Mouse (Mus musculus) ZHBTc4 (cell line): Measurements from ENCODE around the gene Pappa2.

Experiments used
- DNase-seq: peaks from one replicate; pipeline ENCODE4 v3.0.0-alpha.2; 2011; ENCODE audit warnings: low read depth, low spot score

Gene Pappa2

DNA sequence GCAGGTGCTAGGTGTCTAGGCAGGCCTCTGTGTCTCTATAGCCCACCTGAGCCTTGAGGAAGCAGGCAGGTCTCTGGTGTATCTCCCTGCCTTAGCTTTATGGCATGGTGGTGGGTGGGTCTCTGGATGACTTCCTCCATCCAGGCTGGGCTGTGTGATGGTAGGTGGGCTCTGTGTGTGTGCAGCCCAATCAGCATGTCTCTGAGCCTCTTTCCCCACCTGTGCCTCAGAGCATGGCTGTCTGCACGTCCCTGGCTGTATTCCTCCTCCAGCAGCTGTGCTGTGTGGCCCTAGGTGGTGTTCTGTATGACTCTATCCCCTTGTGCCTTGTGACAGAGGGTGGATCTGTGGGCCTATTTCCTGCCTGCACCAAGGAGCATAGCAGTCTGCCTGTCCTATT lies at the start of gene Pappa2:
Gene Pappa2 (minus strand): TSS at position 101 of the 400 bp plus-strand sequence.
- no peak for DNase-seq

DNA sequence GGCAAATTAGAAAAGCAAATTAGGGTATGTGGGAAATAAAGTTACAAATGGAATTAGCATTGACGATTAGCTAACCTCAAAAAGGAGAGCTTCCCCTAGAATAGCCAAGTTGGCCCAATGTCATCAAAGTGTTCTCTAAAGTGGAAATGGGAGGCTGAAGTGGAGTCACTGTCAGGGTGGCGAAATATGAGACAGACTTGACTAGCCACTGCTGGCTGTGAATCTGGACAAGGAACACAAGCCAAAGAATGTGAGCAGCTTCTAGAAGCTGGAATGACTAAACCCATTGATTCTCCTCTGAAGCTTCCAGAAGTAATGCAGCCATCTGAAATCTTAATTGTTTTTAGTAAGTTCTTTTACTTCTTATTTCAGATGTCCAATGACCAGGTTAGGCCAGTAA lies 48.8 kb upstream of the Pappa2 start:
- DNase-seq = no peak

DNA sequence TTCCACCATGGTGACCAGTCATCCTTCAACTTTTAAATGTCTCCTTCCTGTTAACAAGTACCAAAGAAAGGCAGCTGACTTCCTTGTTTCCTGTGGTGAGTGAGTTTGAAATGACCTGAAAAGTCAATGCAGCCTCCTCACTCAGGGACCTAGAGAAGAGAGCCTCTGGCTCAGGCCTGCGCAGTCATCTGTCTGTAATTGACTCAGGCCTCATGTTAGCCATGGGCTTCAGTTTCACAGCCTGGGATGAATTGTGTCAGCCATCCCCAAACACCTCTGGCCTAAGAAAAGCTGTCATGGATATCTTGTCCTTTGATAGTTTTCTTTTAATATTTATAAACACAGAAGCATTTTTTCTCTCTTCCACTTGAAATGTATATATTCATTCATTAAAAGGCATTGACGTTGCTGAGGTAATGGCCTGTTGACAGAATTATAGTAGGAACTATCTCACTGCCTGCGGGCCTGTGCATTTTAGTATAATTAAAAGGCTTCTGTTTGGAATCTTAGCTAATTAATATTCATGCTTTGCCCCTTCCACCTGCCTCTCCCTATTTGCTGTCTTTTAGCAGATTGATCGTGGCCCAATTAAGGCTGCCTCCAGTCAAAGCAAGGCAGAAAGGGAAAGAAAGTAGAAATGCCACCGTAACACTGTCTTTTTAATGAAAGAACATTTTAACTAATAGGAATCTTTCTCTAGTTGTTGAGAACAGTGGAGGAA lies 34.8 kb upstream of the Pappa2 start:
- DNase-seq = no peak

DNA sequence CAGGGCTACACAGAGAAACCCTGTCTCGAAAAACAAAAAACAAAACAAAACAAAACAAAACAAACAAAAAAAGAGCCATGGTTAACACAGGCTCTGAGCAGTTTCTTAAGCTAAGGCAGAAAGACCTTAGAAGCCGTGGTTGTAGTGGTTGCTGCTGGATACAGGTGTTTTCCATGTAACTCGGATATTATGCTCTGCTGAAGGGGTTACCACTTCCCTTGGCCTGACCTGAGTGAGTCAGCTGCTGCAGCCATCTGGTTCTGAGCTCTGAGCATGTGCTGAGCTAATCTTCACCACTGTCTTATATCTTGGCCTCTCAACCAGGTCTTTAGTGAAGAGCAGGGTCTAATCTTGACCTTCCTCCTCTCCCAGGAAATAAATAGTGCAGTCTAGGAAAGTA lies 6.8 kb upstream of the Pappa2 start:
- DNase-seq = no peak

DNA sequence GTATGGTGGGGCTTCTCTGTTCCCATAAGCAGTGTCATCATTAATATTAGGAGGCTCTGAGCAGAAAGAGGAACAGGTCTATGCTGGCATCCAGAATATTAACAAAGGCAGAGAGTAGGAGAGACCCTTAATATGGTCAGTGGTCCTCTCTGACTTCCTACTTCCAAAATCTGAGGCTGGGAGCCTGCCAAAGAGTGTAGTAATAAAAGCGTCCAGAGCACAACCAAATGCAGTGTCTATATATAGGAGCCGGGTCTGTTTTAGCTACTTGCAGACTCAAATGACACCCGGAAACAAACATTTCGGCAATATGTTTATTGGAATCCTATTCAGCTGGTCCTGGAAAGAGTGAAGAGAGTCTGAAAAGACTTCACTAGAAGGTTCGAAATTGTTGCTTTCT lies 17.9 kb downstream of the Pappa2 start:
- DNase-seq = no peak

DNA sequence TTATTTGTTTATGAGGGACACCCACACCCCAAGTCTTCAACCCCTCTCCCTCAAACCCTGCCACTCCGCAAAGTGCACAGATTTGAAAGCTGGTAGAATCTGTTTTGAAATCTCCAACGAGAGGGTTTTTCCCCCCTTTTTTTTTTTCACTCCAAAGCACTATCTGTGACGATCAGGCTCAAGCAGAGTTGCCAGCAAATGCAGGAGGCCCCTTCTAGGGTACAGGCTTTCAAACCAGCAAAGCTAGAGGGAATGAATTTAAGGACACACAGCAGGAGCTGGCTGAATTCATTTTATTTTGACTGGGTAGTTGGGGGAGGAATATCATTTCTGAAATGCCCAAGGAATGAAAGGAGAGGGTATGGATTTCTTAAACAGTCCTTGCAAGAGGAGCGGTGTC lies 19.3 kb downstream of the Pappa2 start:
- DNase-seq = no peak

DNA sequence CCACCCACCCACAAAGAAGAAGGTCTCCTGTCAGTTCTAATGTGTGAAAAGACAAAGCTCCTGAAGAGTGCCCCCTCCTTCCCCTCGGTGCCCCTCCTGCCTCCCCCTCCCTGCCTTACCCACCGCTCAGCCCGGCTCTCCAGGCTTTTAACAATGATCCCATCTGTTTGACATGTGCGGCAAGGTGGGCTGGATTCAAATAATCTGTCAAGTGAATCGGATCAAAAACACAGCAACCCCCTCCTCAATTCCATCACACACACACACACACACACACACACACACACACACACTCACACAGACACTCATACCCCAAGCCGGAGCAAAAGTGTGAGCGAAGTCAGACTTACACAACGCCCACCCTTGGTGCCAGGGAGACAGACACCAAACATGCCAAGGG lies 19.7 kb downstream of the Pappa2 start:
- no peak for DNase-seq

DNA sequence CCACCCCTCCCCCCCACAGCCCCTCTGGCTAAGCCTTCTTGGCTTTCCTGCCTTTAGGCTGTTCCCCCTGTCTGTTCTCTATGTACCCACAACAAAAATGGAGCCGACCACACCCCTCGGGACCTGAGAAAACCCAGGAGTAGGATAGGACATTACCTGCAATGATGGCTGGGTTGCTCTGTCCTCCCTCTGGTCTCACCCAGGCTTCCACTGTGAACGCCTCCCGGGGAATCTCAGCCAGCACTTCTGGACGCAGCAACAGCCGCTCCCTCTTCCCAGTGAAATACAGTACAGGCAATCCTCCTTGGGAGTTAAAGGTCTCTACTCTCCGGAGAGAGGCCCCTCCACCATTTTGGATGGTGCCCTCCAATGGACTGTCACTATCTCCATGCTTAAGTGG lies 23.9 kb downstream of the Pappa2 start:
- no peak for DNase-seq

DNA sequence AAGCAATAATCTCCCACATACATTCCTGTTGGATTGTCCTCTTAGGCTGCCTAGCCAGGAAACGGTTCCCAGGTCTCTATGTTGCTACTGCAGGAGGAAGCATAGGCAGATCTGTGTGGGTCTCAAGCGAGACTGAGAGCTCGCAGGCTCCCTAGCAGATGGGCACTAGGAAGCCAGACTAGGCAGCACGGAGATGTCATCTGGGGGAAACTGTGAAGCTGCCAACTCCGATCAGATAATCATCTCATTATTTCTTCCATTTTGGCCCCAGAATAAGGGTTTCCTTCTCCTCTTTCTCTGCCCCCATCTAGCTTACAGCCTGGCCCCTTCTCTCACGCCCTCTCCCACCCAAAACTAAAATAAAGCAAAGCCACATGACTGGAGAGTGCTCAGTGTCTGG lies 25.5 kb downstream of the Pappa2 start:
- DNase-seq = no peak

DNA sequence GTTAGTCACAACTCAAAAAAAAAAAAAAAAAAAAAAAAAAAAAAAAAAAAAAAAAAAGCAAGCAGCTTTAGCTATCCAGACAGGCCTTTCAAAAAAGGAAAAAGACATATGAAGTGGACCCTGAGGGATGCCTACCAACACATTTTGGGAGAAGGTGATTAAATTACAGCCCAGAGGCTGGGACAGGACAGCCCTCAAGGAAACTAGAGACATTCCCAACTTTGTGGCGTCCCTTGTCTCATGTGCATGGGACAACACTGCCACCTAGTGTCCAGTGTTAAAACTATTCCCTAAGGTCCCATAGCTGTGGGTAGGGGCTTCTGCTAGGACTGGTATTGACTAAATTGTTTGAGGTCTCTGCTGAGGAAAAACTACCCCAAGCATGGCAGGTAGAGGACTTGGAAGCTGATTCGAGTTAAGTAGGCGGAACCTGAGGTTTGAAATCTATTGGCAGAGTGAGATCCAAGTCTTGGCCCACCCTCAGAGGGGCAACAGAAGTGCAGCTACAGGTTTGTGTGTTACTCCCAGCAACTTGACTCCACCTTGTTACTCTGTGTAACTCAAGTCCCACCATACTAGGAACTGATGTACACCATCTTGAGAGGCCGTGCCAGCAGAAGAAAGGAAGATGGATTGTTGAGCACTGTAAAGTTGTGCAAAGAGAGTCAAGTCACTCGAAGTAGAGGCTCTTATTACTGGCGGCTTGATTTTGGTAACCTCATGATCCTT lies 26.6 kb downstream of the Pappa2 start:
- peak; percentile 77 for DNase-seq

DNA sequence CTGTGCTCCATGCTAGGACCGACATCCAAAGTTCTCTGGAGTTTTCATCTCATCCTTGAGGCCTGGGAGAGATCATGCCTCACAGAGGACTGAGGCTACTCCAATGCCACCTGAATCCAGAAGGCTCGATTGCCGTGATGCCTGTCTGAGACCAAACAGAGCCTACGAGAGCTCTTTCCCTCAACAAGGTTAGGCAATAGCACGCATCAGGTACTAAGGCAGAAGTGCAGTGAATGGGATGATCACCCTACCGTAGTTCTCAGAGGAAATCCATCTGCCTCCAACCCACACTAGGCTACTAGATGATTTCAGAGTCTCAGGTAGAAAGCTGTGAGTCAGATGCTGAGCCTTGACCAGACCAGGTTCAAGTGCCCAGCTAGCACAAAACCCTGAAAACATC lies 31.2 kb downstream of the Pappa2 start:
- no peak for DNase-seq

DNA sequence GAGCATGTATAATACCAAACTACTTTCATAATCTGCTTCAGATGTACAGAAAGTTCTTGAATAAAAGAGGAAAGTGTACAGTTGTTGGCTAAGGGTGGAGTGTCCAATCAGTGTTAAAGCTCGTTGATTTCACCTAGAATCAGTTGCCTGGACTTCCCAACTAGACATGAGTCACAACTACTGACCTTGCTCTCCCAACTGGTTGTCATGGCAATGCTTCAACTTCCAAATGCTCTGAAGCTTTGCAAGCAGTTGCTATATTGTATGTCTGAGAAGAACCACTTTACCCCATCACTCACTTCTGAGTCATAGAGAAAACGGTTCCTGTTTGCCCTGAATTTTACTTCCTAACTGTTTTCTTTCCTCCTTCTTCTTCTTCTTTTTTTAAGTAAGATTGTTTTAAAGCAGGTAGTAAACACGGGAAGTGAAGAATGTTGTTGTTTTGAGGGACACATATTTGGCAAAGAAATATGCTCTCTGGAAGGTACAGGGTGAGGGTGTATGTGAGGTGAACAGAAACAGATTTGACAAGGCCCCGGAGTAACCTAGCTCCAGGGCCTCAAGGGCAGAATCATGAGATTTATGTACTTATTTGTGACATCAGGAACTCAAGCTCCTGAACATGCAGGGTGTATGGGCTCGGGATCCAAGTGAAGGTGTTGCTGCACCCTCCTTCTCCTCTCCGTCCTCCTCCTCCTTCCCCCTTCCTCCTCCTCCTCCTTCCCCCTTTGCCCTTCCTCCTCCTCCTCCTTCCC lies 32.1 kb downstream of the Pappa2 start:
- no peak for DNase-seq

DNA sequence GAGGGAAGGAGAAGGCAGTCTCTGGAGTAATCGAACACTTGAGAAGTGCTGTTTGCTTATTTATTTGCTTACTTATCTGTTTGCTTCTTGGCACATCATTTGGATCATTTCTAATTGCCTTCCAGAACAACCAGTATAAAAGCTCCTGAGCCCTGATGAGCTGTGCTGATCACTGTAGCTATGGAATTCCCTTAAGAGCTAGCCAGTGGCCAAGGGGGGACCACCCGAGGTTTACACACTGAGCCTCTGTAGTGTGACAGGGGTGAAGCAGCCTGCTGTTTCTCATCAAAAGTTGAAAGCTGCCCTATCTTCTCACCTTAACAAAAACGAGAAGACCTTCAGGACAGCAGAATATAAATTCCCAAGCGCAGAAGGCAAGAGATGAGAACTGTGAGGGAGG lies 35.4 kb downstream of the Pappa2 start:
- no peak for DNase-seq

DNA sequence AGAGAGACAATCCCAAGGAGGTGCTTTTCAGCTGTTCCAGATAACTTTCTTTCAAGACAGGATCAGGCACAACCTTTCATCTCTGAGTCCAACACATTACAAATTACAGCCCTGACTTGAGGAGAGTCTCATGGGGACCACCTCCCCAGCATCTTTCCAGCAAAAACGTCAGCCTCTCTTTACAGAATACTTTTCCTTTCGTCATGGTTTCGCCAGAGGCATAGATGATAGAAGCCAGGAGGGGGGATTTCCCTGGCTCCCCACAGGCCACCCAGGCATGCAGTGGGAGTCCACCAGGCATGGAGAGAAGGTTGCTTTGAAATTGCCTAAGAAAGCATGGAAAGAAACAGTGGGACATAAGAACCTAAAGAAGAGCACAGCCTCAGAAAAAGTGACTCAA lies 37.4 kb downstream of the Pappa2 start:
- no peak for DNase-seq

DNA sequence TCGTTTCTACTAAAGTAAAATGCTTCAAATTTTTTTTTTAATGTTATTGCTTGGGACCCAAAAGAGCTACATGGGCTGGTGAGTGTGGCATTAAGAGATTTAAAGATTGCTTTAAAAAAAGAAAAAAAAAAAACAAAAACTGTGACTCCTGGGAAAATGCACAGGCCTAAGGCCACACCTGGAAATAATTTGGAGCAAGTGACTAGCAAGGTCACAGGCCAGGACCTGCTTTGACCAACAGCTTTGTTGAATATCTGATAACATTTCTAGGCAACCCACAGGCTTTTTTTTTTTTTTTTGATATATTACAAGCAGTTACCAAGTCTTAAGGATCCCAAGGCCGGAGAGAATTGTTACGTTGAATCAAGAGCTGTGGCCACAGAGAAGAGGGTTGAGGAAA lies 39.3 kb downstream of the Pappa2 start:
- no peak for DNase-seq

DNA sequence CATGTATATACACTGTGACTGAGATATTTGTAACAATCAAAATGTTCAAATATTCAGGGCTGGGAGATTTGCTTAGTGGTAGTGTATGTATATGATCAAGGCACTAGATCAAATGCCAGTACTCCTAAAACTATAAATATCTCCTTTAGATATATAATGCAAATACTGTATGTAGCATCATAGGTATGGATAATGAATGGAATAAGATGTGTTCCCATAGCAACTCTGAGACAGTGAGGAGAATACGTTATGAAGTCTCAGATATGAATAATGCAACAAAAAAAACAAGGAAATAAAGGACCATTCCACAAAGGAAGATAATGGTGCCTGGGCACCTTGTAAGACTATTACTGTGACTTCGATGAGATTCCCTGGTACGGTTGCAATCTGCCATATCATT lies 45.8 kb downstream of the Pappa2 start:
- no peak for DNase-seq

DNA sequence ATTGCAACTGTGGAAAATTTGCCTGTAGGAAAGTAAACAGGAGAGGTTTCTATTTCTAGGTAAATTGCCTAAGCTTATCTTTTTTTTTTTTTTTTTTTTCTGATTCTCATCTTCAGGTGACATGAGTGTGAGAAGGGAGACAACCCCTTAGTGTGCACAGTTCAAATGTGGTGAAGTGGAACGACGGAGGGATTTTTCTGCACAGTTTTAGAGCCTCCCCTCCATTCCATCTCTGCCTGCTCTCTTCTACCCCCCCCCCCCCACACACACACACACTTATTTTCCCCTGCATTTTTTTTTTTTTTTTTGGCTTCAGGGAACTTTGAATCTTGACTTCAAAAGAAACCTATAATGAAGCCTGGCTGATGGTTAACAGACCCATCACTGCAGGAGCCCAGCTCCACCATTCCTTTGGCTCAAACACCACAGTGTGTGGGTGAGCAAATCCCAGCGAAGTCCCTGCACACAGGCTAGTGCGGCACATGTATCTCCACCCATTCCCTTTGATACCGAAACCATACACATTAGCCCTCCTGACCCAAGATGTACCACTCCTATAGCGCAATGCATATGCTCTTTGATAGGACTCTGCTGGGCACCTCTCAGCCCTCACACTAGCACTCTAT lies 49.0 kb downstream of the Pappa2 start:
- no peak for DNase-seq

DNA sequence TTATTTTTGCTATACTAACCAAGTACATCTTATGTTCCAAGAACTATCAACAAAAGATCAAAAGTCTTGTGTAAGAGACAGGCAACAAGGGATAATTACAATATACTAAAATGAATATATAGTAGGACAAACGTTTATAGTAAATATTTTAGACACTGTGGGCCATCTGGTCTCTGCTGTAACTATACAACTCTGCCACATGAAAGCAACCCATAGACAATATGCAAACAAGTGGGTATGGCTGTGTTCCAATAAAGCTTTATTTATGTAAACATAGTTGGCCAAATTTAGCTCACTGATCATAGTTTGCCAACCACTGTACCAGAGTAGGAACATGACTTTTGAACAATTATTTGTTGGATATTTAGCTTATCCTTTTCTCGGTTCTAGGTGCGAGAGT lies 50.9 kb downstream of the Pappa2 start:
- no peak for DNase-seq

DNA sequence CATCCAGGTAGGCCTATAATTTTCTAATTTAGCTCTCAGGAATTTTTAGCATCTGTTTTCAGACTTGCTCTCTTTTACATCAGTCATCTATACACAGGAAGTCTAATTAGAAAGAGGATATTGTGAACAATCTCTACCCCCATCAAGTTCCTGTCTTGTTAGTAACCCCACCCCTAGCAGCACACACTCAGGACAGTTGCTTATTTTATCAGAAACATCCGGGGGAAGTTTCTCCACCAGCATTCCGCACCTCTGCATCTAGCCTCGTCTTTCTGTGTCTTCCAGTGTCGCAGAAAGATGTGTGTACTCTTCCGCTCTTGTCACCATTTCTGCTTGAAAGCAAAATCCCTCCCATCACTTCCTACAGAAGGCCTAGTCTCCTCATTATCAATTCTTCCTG lies 59.8 kb downstream of the Pappa2 start:
- no peak for DNase-seq

DNA sequence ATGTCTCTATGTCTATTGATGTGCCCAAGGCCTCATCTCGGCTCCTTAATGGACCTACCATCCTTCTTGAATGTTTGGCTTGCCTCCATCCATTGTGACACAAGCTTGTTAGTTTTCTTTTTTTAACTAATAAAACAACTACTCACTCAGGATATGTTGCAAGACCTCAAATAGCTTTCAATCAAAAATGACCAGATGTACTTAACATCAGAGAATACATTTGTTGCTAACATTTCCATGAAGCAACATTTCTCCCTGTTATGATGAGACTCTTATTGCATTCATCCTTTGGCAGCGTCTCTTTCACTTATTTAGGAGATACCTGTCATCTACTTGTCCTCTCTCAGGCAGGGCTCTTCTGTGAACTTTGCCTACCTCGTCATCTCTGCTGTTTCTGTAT lies 61.4 kb downstream of the Pappa2 start:
- no peak for DNase-seq

DNA sequence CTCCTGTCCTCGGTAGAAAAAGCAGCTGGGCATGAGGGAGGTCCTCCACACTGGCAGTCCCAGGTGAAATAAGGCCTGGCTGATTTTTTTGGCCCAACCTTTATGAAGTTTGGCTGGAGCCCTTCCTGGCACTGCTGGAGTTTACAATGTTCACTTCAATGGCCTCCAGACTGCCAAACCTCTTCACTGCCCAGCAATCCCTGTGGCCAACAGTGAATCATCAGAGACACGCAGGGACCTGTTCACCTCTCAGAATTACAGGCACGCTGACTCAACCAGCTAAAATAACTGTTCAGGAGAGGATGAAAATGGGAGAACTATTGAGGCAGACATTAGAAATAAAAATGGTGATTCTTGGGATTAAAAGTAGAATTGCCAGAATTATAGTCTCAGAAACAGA lies 63.2 kb downstream of the Pappa2 start:
- DNase-seq = no peak

DNA sequence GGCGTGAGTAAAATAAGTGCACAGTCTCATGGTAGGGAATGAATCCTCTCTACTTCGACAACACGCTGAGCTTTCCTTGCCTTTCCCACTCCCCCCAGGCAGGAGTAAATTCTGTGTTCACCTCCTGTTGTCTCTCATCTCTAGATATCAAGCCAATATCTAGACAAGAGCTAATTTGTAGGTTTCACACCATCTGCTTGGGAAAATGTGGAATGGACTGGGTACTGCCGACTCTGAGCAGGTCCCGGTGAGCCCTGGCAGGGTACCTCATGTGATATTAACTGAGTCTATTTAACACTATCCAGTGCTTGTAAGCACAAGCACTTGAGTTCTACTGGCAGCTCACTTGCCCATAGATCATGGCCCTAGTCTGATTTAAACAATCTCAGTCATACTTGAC lies 64.7 kb downstream of the Pappa2 start:
- no peak for DNase-seq
